Mouse (Mus musculus): ENCODE measurements around the gene 1700019A02Rik. TPM values are rescaled to one million over a fixed set of nuclear protein-coding genes. Genes with fewer than 3 reads are reported as not detected.

1700019A02Rik gene
- total RNA-seq (2021) = not detected
- long read RNA-seq, experiment 1 = 0 reads
- long read RNA-seq, experiment 2 = 0 reads

DNA sequence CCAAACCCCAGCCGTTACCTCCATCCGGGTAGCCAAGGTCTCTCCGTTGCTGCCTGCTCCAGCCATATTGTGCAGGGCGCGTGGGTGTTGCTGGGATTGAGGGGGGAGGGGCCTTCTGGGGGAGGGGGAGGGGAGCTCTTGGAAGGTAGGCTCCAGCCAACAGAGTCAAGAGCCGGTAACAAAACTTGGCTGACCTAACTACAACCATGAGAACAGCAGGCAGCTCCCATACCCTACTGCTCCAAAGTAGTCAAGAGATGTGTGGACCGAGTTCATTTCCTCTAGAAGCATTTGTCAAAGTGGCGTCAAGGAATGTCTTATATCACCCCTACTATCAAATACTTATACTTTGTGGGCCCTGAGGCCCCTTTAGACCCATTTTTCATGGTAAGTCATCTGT lies at the start of gene 1700019A02Rik:
Gene 1700019A02Rik, minus strand, starts transcription at position 101 of the 400 bp plus-strand sequence.
- DNase-seq = no peak
- intact Hi-C loops (cut with DNase I) = no loop called here

DNA sequence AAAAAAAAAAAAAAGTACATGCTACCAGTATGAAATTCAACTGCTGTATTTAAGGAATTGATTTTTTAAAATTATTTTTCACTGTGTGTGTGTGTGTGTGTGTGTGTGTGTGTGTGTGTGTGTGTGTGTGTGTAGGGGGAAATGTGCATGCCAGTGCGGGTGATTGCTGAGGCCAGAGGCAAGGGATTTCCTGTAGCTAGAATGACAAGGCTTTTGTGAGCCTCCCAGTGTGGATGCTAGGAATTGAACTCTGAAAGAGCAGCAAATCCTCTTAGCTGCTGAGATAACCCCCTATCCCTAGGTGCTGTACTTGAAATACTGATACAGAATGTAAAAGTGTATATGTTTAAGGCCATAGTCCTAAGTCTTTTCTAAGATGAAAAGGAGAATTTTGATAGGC lies 38.6 kb upstream of the 1700019A02Rik start:
- intact Hi-C loops (cut with DNase I) = no loop called here

GRCm38 (mm10) chr1:53225616-53226015 lies 38.2 kb upstream of the 1700019A02Rik start:
- no peak for DNase-seq
- intact Hi-C loops (cut with DNase I) = no loop called here

More for the DNA sequence above, 38.6 kb upstream of the 1700019A02Rik start:
- DNase-seq = no peak

DNA sequence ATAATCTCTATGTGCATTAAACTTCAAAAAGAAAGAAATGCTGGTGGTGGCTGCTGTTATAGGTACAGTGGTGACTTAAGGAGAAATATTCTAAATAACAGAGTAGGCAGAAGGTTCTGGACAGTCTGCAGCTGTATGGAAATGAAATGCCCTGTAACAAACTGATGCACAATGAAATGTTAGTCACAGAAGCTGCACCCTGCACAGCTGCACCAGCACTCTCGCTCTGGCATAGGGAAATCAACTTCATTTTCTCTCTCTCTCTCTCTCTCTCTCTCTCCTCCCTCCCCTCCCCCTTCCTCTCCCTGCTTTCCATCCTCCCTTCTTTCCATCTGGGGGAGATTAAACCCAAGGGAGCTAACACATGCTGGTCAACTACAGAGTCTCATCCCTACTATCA lies 37.3 kb upstream of the 1700019A02Rik start:
- DNase-seq = no peak
- intact Hi-C loops (cut with DNase I) = no loop called here

- no peak for DNase-seq
- intact Hi-C loops (cut with DNase I) = no loop called here
These were observed 22.7 kb upstream of the 1700019A02Rik start for GRCm38 (mm10) chr1:53210136-53210535.

- intact Hi-C loops (cut with DNase I) = no loop called here
- no peak for DNase-seq
These were observed 16.5 kb upstream of the 1700019A02Rik start for GRCm38 (mm10) chr1:53203902-53204301.

DNA sequence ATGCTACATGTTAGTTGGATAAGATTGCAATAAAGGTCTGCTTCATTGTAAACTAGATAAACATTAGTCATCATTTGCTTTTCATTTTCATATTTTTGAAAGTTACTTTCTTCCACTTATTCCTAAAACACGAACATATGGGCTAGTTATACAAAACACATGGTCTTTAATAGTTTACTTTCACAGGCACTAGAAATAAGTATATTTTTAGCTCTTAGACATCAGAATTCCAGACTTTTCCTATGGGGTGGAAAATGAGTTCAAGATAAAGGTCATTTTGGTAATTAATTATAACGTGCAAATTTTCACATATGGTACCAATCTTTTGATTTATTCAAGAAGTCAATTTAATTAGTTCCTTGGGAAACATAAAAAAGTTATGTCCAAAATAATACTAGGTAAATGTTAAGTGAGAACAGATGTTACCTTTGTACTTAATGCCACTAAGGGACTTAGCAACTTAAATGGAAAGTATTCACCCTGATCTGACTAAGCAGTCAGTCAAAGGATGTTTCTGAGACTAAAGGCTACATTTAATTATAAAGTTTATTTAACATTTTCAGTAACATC lies 14.3 kb upstream of the 1700019A02Rik start:
- no peak for DNase-seq
- intact Hi-C loops (cut with DNase I) = no loop called here

DNA sequence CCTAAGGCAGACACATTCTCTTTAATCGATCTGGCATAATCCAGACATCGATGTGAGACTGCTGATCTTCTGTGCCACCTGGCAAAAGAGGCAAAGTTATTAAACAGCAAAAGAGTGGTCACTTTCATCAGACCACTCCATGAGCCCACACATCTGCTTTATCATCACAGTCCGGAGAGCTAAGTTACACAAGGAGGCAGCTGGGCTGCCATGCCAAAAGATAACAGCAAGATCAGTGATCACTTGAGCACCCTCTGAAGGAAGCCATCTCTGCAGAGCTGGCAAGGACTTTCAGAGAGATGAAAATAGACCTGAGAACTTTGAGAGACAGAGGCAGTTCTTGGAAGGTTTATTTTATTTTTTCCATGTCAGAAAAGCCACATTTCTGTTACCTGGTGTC lies 7.1 kb upstream of the 1700019A02Rik start:
- intact Hi-C loops (cut with DNase I) = no loop called here
- no peak for DNase-seq

- no peak for DNase-seq
- intact Hi-C loops (cut with DNase I) = no loop called here
These were observed 3.8 kb upstream of the 1700019A02Rik start for GRCm38 (mm10) chr1:53191234-53191633.

GRCm38 (mm10) chr1:53189620-53190019 lies 2.2 kb upstream of the 1700019A02Rik start:
- intact Hi-C loops (cut with DNase I) = no loop called here
- DNase-seq = no peak

- intact Hi-C loops (cut with DNase I) = no loop called here
These were observed 1.1 kb downstream of the 1700019A02Rik start for GRCm38 (mm10) chr1:53186301-53186700.

DNA sequence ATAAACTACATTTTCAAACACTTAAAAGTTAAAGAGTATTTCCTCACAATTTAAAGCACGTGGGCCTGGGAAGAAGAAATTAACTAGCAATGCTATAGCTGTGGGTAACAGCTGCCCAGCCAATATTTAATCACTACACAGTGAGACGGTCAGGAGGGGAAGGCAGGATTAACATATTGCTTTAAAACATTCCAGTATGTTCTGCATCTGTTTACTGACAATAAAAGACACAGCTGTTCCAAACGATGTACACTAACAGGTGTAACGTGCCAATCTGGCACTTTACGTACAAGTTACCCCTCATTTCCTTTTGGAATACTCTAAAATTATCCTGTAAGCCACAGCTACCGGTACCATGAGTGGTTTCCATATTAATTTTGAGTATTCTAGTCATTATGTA lies 29.7 kb downstream of the 1700019A02Rik start:
- intact Hi-C loops (cut with DNase I) = no loop called here
- no peak for DNase-seq

More at GRCm38 (mm10) chr1:53186301-53186700, 1.1 kb downstream of the 1700019A02Rik start:
- no peak for DNase-seq

DNA sequence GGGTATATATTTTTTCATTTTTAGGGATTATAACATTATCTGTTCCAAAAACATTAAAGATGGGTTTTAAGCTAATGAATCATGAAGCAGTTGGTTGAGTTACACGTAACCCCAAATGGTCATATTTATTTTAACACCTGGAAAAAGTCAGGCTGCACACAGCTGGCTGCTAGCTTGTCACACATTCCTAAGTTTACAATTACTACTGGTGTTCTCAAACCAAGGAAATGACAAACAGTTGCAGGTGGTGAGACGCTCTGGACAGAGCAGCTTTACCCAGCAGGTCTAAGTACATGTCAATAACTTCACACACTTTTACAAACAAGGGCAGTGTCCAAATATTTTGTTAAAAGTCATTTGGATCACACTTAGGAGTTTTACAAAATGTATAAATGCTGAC lies 64.4 kb downstream of the 1700019A02Rik start:
- intact Hi-C loops (cut with DNase I) = no loop called here
- DNase-seq = no peak

DNA sequence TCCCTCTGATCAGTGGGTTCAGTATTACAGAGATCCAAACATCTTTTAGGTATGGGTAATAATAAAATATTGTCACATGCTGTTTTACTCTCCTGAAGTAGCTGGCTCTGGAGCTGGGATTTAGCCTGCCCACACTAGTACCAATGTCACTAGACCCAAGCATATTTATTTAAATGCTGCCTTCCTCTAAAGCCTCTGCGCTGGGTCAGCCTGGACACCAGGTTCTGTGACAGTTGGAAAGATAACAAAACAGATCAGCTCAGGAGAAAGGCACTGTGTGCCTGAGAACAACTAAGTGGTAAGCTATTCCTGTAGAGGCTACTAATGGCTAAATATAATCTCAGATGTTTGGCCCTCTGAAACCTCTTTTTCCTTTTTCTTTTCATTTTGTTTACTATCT lies 76.9 kb downstream of the 1700019A02Rik start:
- intact Hi-C loops (cut with DNase I) = no loop called here
- DNase-seq = no peak

Other genes with a start within 250 kb of the 1700019A02Rik start
- gene 1700019D03Rik, start 167.5 kb downstream of the 1700019A02Rik start, total RNA-seq (2021) = 1 to 10 TPM; 1.2 to 1.8 TPM
- gene Mstn, start 126.0 kb downstream of the 1700019A02Rik start, total RNA-seq (2021) = under 1 TPM; 0.26 to 0.39 TPM
- 1 to 10 TPM; 7.4 to 7.6 TPM for gene Pms1, start 109.4 kb upstream of the 1700019A02Rik start, total RNA-seq (2021)
- gene Ormdl1, start 109.5 kb upstream of the 1700019A02Rik start, total RNA-seq (2021) = 1 to 10 TPM; 6.9 to 7.1 TPM
- gene Gm28778, start 109.5 kb upstream of the 1700019A02Rik start, total RNA-seq (2021) = 1 to 10 TPM in 1 of 2 experiments, under 1 TPM in 1; 0.37 to 1.1 TPM
- 10 to 100 TPM; 46.4 to 49.5 TPM for gene Osgepl1, start 126.0 kb upstream of the 1700019A02Rik start, total RNA-seq (2021)
- gene Asdurf, start 165.0 kb upstream of the 1700019A02Rik start, total RNA-seq (2021) = 1 to 10 TPM; 2.3 to 4.3 TPM
- gene Gm28551, start 165.0 kb upstream of the 1700019A02Rik start, total RNA-seq (2021) = under 1 TPM in 1 of 2 experiments, not detected in 1; 0.07 TPM
- gene Asnsd1, start 165.1 kb upstream of the 1700019A02Rik start, total RNA-seq (2021) = 10 to 100 TPM; 42.2 to 45.6 TPM